Mouse (Mus musculus) erythroblast, embryonic 14.5 days (primary cell): ENCODE measurements around the gene Erc2.

Experiments used
- GATA1 ChIP-seq: IDR thresholded peaks from 2 replicates; pipeline ENCODE4 v1.6.1; 2012; ENCODE audit warnings: low read length, inconsistent platforms, mixed read lengths
- TAL1 ChIP-seq: IDR thresholded peaks from 3 replicates; pipeline ENCODE4 v1.6.1; 2012; ENCODE audit warnings: low read length, inconsistent platforms, mixed read lengths

DNA sequence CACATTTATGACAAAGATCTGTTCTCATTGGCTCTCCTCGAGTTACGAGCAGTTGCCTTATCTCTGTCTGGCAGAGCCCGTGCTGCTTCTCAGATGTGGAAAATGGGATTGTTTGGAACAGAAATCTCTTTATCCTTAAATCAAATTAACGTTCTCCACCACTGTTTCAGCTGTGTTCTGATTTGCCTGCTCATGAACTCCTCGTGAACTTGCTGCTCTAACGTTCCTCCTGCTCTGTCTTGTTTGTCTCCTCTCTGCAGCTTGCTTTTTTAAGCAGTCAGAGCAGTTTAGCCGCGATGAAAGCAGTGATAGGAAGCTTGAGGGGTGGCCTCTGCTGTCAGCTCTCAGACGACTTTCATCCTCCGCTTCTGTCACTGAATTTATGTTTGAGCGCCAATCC lies 32.4 kb downstream of the Erc2 start:
- no peak for TF ChIP-seq GATA1
- TF ChIP-seq TAL1, result no peak
